In the genomic region with DNA sequence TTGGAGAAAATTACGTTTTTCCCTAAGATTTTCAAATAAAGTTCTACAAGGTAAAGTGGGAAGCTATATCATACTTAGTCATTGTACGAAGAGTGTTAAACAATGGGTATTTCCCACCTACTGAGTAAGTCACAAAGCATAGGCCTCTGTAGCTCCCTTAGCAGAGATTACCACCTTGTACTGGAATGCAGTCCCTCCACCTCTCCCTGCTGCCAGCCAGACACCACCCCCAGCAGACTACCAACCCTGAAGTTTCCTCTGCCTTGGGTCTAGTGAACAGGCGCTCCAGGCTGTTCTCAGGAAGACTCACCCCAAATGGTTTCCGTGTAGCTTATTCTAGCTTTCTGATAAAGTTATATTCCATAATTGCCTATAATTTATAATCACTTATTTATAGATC, we compare ENCODE assay signal across 17 mouse cellular contexts.
"Had no signal": no experiment of that assay in that cellular context is flagged by ENCODE, and none has a peak within 500 bp of the region (broad histone marks: within the 10 kb centered on the region; RNA-seq: fewer than 3 reads in every experiment).

No protein-coding gene starts in this region.

- H3K9ac ChIP-seq: liver, embryonic 13.5 days; liver, embryonic 15.5 days; liver, postnatal 0 days; midbrain, embryonic 13.5 days; midbrain, embryonic 15.5 days; neural tube, embryonic 12.5 days; stomach, embryonic 15.5 days had no signal

- DNase-seq: liver, embryonic 13.5 days; liver, postnatal 0 days; lung, postnatal 36 days; right cerebral cortex, postnatal 14 days; thymus, adult 2 months; thymus, postnatal 25 days; thymus, postnatal 4 days had no signal

- H3K27ac ChIP-seq: liver, embryonic 13.5 days; liver, embryonic 15.5 days; macrophage; midbrain, embryonic 13.5 days; midbrain, embryonic 15.5 days; neural tube, embryonic 12.5 days; stomach, embryonic 15.5 days; stomach, postnatal 0 days had no signal

- H3K36me3 ChIP-seq: liver, embryonic 13.5 days; liver, embryonic 15.5 days; midbrain, embryonic 13.5 days; midbrain, embryonic 15.5 days; neural tube, embryonic 12.5 days; stomach, embryonic 15.5 days had no signal

- H3K4me1 ChIP-seq: liver, embryonic 13.5 days; liver, embryonic 15.5 days; megakaryocyte, embryonic 14.5 days; midbrain, embryonic 13.5 days; midbrain, embryonic 15.5 days; neural tube, embryonic 12.5 days; stomach, embryonic 15.5 days had no signal

- ATAC-seq: liver, postnatal 0 days; midbrain, embryonic 13.5 days; midbrain, embryonic 15.5 days had no signal

- H3K9me3 ChIP-seq: liver, embryonic 13.5 days; liver, embryonic 15.5 days; megakaryocyte, embryonic 14.5 days; midbrain, embryonic 13.5 days; midbrain, embryonic 15.5 days; neural tube, embryonic 12.5 days; stomach, embryonic 15.5 days had no signal

- H3K27me3 ChIP-seq: liver, embryonic 13.5 days; liver, embryonic 15.5 days; megakaryocyte, embryonic 14.5 days; midbrain, embryonic 13.5 days; midbrain, embryonic 15.5 days; neural tube, embryonic 12.5 days; stomach, embryonic 15.5 days had no signal

- H3K4me2 ChIP-seq: liver, embryonic 11.5 days; liver, embryonic 13.5 days; liver, embryonic 15.5 days; midbrain, embryonic 11.5 days; midbrain, embryonic 13.5 days; midbrain, embryonic 15.5 days; neural tube, embryonic 12.5 days; stomach, embryonic 15.5 days had no signal

- H3K4me3 ChIP-seq: liver, embryonic 13.5 days; liver, embryonic 15.5 days; megakaryocyte, embryonic 14.5 days; midbrain, embryonic 13.5 days; midbrain, embryonic 15.5 days; neural tube, embryonic 12.5 days; stomach, embryonic 15.5 days had no signal
